Mouse (Mus musculus): Measurements from ENCODE around the gene Hist2h4. TPM values are rescaled to one million over a fixed set of nuclear protein-coding genes. Genes with fewer than 3 reads are reported as not detected.

Gene Hist2h4
- polyA plus RNA-seq, 2 experiments: 6.4 to 8.5 TPM

DNA sequence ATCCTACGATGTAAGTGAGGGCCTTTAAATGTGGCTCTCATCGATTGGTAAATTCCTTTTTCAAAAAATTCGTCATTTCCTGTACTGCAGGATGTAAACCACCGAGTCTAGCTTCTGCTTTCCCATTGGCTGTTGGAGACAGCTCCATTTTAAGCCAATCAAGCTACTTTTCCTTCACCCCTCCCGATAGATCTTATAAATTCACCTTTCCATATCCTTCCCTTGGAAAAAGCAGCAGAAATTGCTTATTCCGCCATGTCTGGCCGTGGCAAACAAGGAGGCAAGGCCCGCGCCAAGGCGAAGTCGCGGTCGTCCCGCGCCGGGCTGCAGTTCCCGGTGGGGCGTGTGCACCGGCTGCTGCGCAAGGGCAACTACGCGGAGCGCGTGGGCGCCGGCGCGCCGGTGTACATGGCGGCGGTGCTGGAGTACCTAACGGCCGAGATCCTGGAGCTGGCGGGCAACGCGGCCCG lies 43.4 kb downstream of the Hist2h4 start, which contains the start of the genes Bola1 and Hist2h2ab:
Gene Bola1, minus strand, starts transcription at position 49 of the 470 bp plus-strand sequence.
Gene Hist2h2ab, plus strand, starts transcription at position 205 of the 470 bp plus-strand sequence.
- WGBS: 5% methylated on average over 36 of the region's 37 CpGs
- H3K4me3 ChIP-seq (replicated peaks; ENCODE audit: low read length): peak within 1 kb of the TSS; percentile 62
- TF ChIP-seq POLR2A (IDR thresholded peaks at IDR 0.05; ENCODE audit: borderline replicate concordance, extremely low read depth, insufficient read depth, insufficient read length): peak; percentile 88; the same call in 1 of the 2 replicates
- peak; percentile 92 for DNase-seq (ENCODE audit: low spot score)
- H3K4me1 ChIP-seq (ENCODE audit: control insufficient read depth, insufficient read depth, low read length): peaks cover 15% of the 10 kb centered on the region
- H3K4me2 ChIP-seq (replicated peaks; ENCODE audit: low read depth, low read length, severe bottlenecking): peak within 1 kb of the TSS; percentile 83
- ATAC-seq (ENCODE audit: low FRiP score, low read depth): peak; percentile 88
- peak within 1 kb of the TSS; percentile 98 for H3K27ac ChIP-seq (replicated peaks; ENCODE audit: low read depth, low read length)
- H3K36me3 ChIP-seq (ENCODE audit: control insufficient read depth, insufficient read depth, low read length): no peaks in the 10 kb centered on the region
- peak within 1 kb of the TSS; percentile 84 for H3K9ac ChIP-seq (ENCODE audit: low read depth, low read length, severe bottlenecking)
- no peaks in the 10 kb centered on the region for H3K27me3 ChIP-seq (ENCODE audit: control insufficient read depth, insufficient read depth, low read length)
- no peaks in the 10 kb centered on the region for H3K9me3 ChIP-seq (ENCODE audit: control insufficient read depth, low read length)

DNA sequence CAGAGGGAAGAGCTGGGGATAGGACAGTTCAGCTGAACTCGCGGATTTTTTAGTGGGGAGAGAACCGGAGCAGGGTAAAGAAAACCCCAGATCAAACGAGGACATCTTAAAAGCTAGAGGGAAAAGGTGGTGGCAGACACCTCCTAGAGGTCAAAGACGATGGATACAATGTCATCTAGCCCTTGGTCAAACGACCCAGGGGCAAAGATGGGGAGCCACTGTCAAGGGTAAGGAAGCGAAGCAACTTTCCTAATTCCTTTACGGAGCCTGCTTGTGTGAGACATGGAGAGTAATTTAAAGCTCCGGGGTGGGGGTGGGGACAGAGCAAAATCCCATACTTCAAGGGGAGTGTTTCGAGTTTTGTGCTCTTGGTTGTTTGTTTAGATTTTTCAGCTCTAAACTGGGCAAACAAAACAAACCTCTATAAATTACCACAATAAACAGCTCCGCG lies 43.9 kb downstream of the Hist2h4 start:
- Histone ChIP-seq H3K36me3 (ENCODE audit: control insufficient read depth, insufficient read depth, low read length) (no peaks in the 10 kb centered on the region), H3K9ac (ENCODE audit: low read depth, low read length, severe bottlenecking) (peak overlapping the region; percentile 67), H3K4me1 (ENCODE audit: control insufficient read depth, insufficient read depth, low read length) (peaks cover 15% of the 10 kb centered on the region), H3K9me3 (ENCODE audit: control insufficient read depth, low read length) (no peaks in the 10 kb centered on the region), H3K4me3 (replicated peaks; ENCODE audit: low read length) (peak overlapping the region; percentile 62), H3K27ac (replicated peaks; ENCODE audit: low read depth, low read length) (peak overlapping the region; percentile 98), H3K27me3 (ENCODE audit: control insufficient read depth, insufficient read depth, low read length) (no peaks in the 10 kb centered on the region), H3K4me2 (replicated peaks; ENCODE audit: low read depth, low read length, severe bottlenecking) (peak overlapping the region; percentile 83)
- TF ChIP-seq POLR2A (IDR thresholded peaks at IDR 0.05; ENCODE audit: borderline replicate concordance, extremely low read depth, insufficient read depth, insufficient read length): peak; percentile 28; the same call in 1 of the 2 replicates
- ATAC-seq (ENCODE audit: low FRiP score, low read depth) (peak; percentile 12; the same call in 1 of the 2 replicates), DNase-seq (ENCODE audit: low spot score) (peak; percentile 34)
- WGBS: under 1% methylated on average over 12 of the region's 12 CpGs

Small RNA genes within 50 kb of the gene (microRNA-seq; reads per million reads assigned to microRNA genes)
- gene Gm44492 (not detected), gene Gm47311 (not detected), gene Gm47313 (not detected)

Other genes starting within 250 kb of the Hist2h4 start
- 13.8 and 16.5 TPM in 2 replicates for gene Vps45, start 204.8 kb downstream of the Hist2h4 start, polyA plus RNA-seq (2012; rRNA removed)
- 26.9 and 27.0 TPM in 2 replicates for gene Vps45, start 204.8 kb downstream of the Hist2h4 start, polyA plus RNA-seq (2014; fragmentation: Nextera tagmentation; extraction: Ambion mirVana)
- gene Otud7b, start 158.8 kb downstream of the Hist2h4 start, polyA plus RNA-seq (2012; rRNA removed): 14.0 and 14.3 TPM in 2 replicates
- 20.9 and 24.7 TPM in 2 replicates for gene Otud7b, start 158.8 kb downstream of the Hist2h4 start, polyA plus RNA-seq (2014; fragmentation: Nextera tagmentation; extraction: Ambion mirVana)
- gene Mtmr11, start 101.3 kb downstream of the Hist2h4 start, polyA plus RNA-seq (2012; rRNA removed): 42.9 and 44.9 TPM in 2 replicates
- gene Mtmr11, start 101.3 kb downstream of the Hist2h4 start, polyA plus RNA-seq (2014; fragmentation: Nextera tagmentation; extraction: Ambion mirVana): 27.5 and 34.1 TPM in 2 replicates
- 126 and 185 TPM in 2 replicates for gene Sf3b4, start 91.0 kb downstream of the Hist2h4 start, polyA plus RNA-seq (2012; rRNA removed)
- gene Sf3b4, start 91.0 kb downstream of the Hist2h4 start, polyA plus RNA-seq (2014; fragmentation: Nextera tagmentation; extraction: Ambion mirVana): 173 and 179 TPM in 2 replicates
- 13.2 and 13.8 TPM in 2 replicates for gene Sv2a, start 82.2 kb downstream of the Hist2h4 start, polyA plus RNA-seq (2012; rRNA removed)
- 3.6 and 3.8 TPM in 2 replicates for gene Sv2a, start 82.2 kb downstream of the Hist2h4 start, polyA plus RNA-seq (2014; fragmentation: Nextera tagmentation; extraction: Ambion mirVana)
- gene Bola1, start 43.6 kb downstream of the Hist2h4 start, polyA plus RNA-seq (2012; rRNA removed): 38.8 and 43.9 TPM in 2 replicates
- gene Bola1, start 43.6 kb downstream of the Hist2h4 start, polyA plus RNA-seq (2014; fragmentation: Nextera tagmentation; extraction: Ambion mirVana): 47.7 and 60.2 TPM in 2 replicates
- 1.7 and 2.7 TPM in 2 replicates for gene Hist2h2ab, start 43.4 kb downstream of the Hist2h4 start, polyA plus RNA-seq (2012; rRNA removed)
- gene Hist2h2ab, start 43.4 kb downstream of the Hist2h4 start, polyA plus RNA-seq (2014; fragmentation: Nextera tagmentation; extraction: Ambion mirVana): 0.99 and 1.3 TPM in 2 replicates
- gene Hist2h2ac, start 42.4 kb downstream of the Hist2h4 start, polyA plus RNA-seq (2012; rRNA removed): 11.8 and 14.2 TPM in 2 replicates
- gene Hist2h2ac, start 42.4 kb downstream of the Hist2h4 start, polyA plus RNA-seq (2014; fragmentation: Nextera tagmentation; extraction: Ambion mirVana): 7.0 and 8.9 TPM in 2 replicates
- gene Hist2h2be, start 42.2 kb downstream of the Hist2h4 start, polyA plus RNA-seq (2012; rRNA removed): 8.5 TPM in 2 replicates
- gene Hist2h2be, start 42.2 kb downstream of the Hist2h4 start, polyA plus RNA-seq (2014; fragmentation: Nextera tagmentation; extraction: Ambion mirVana): 5.2 and 7.5 TPM in 2 replicates
- gene Hist2h3c2, start 24.2 kb downstream of the Hist2h4 start, polyA plus RNA-seq (2012; rRNA removed): 74.4 and 95.3 TPM in 2 replicates
- gene Hist2h3c2, start 24.2 kb downstream of the Hist2h4 start, polyA plus RNA-seq (2014; fragmentation: Nextera tagmentation; extraction: Ambion mirVana): 8.0 and 9.3 TPM in 2 replicates
- 9.7 and 28.1 TPM in 2 replicates for gene Hist2h2aa2, start 23.0 kb downstream of the Hist2h4 start, polyA plus RNA-seq (2012; rRNA removed)
- 30.9 and 33.1 TPM in 2 replicates for gene Hist2h2aa2, start 23.0 kb downstream of the Hist2h4 start, polyA plus RNA-seq (2014; fragmentation: Nextera tagmentation; extraction: Ambion mirVana)
- 44.2 and 73.5 TPM in 2 replicates for gene Hist2h2aa1, start 17.8 kb downstream of the Hist2h4 start, polyA plus RNA-seq (2012; rRNA removed)
- gene Hist2h2aa1, start 17.8 kb downstream of the Hist2h4 start, polyA plus RNA-seq (2014; fragmentation: Nextera tagmentation; extraction: Ambion mirVana): 18.1 and 21.2 TPM in 2 replicates
- not detected in 2 replicates for gene Hist2h3c1, start 16.6 kb downstream of the Hist2h4 start, polyA plus RNA-seq (2012; rRNA removed)
- gene Hist2h3c1, start 16.6 kb downstream of the Hist2h4 start, polyA plus RNA-seq (2014; fragmentation: Nextera tagmentation; extraction: Ambion mirVana): 0.66 and 2.4 TPM in 2 replicates
- 85.3 and 112 TPM in 2 replicates for gene Hist2h3b, start 5.3 kb upstream of the Hist2h4 start, polyA plus RNA-seq (2012; rRNA removed)
- gene Hist2h3b, start 5.3 kb upstream of the Hist2h4 start, polyA plus RNA-seq (2014; fragmentation: Nextera tagmentation; extraction: Ambion mirVana): 63.1 and 72.3 TPM in 2 replicates
- gene Hist2h2bb, start 6.4 kb upstream of the Hist2h4 start, polyA plus RNA-seq (2012; rRNA removed): 14.3 and 15.4 TPM in 2 replicates
- gene Hist2h2bb, start 6.4 kb upstream of the Hist2h4 start, polyA plus RNA-seq (2014; fragmentation: Nextera tagmentation; extraction: Ambion mirVana): 15.5 and 16.1 TPM in 2 replicates
- 2.8 and 3.1 TPM in 2 replicates for gene Fcgr1, start 30.7 kb upstream of the Hist2h4 start, polyA plus RNA-seq (2012; rRNA removed)
- 3.3 and 3.9 TPM in 2 replicates for gene Fcgr1, start 30.7 kb upstream of the Hist2h4 start, polyA plus RNA-seq (2014; fragmentation: Nextera tagmentation; extraction: Ambion mirVana)
- 0.10 TPM in 1 of 2 replicates, not detected in the other for gene BC107364, start 189.0 kb upstream of the Hist2h4 start, polyA plus RNA-seq (2012; rRNA removed)
- gene BC107364, start 189.0 kb upstream of the Hist2h4 start, polyA plus RNA-seq (2014; fragmentation: Nextera tagmentation; extraction: Ambion mirVana): 0.40 TPM in 1 of 2 replicates, not detected in the other

Data from limb, embryonic 14.5 days (tissue).